Mouse (Mus musculus) cerebellum, adult (tissue): ENCODE measurements at regions not wholly inside any gene's neighbourhood (a gene's known extent, or its start where the extent isn't known, plus 50 kb on each side); places are given as distances from the start of the nearest gene placed in this dataset.

Source experiments
- ATAC-seq: cut with Nextera tagmentation; 2 replicates; pipeline ENCODE4 v1.9.2; 2017; ENCODE audit warnings: mild to moderate bottlenecking, moderate library complexity, mixed read lengths; ENCODE audit not compliant: insufficient number of reproducible peaks, low FRiP score, low TSS enrichment

- ATAC-seq = no peak
Measured at GRCm38 (mm10) chr14:105841888-105842287, 54.7 kb downstream of the Spry2 start.

DNA sequence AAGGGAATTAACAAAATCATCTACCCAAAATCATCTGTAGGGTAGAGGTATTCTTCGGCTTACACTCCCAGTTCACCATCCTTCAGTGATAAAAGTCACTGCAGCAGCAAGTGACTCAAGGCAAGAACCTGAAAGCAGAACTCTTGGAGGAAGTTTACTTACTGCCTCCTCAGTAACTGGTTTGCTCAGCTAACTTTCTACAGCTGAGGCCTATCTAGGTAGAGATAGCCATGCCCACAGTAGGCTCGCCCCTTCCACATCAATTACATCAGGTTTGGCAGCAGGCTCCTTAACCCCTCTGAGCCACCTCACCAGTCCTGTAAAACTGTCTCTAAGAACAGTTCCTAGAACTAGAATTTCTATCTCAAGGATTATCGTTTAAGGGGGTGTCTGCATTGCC, 59.1 kb downstream of the Spry2 start:
- no peak for ATAC-seq

DNA sequence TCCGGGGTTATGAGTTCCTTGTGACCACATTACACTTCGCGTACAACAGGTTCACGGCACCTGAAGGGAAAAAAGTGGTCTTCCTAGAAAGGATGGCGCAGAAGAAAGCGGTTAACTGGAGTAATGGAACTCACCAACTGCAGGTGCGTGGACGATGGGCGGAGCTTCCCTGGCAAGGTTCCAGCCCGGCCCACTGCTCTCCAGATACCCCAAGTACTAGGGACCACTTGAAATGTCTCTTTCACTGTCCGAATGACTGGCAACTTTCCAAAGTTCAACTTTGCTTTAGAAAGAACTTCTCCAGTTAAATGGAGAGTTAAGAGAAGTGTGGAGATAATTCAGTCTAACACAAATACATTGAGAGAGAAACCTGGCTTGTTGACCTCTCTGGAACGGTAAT, 65.9 kb downstream of the Spry2 start:
- ATAC-seq = no peak

DNA sequence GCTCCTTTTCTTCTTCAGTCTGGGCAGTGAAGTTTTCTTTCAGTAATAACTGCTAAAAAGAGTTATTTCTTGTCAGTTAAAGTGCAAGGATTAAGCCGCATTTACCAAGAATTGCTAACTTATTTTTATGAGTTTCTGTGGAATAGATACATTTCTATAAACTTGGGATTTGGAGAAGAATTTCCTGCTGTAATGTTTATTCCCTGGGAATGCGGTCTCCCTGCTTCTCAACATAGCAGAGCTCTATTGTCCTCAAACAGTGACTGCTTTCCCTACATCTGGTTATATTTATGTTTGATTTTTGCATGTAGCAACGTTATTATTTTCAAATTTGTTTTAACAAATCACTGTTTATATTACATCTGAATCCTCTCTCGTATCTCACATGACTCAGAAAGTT, 66.3 kb downstream of the Spry2 start:
- no peak for ATAC-seq

GRCm38 (mm10) chr14:105823129-105823528, 73.5 kb downstream of the Spry2 start:
- ATAC-seq = no peak

DNA sequence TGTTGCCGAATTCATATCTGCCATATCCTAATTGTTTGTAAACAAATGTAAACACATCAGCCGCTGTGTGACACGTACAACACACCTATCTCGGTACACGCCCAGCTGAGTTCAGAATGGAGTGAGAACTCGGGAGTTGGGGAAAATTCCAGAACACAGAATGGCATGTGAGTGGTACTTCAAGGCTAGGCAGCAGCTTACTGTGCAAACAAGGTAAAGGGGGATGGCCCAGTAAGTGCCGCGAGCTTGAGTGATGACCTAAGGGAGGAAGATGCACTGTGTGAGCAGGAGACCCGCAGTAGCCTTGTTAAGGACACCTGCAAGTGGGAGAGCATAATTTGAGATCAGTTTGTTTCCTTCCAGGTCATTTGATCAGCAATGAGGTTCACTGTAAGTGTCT, 74.0 kb downstream of the Spry2 start:
- ATAC-seq = no peak

DNA sequence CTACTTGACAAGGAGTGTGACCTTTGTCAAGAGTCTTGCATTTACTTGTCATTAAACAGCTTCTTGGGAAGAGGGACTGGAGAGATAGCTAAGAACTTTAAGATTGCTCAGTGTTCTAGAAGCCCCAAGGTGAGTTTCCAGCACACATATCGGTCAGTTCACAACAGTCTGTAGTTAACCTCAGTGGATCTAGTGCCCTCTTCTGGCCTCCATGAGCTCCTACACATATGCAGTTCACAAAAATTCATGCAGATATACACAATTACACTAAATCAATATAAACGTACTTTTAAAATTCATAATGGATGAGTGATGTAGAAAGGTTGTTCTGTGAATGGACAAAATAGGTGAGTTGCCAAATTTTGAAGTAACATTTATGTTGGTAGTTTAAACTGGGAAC, 77.1 kb downstream of the Spry2 start:
- no peak for ATAC-seq

GRCm38 (mm10) chr14:105818841-105819240, 77.8 kb downstream of the Spry2 start:
- no peak for ATAC-seq

GRCm38 (mm10) chr14:105817481-105817880, 79.1 kb downstream of the Spry2 start:
- no peak for ATAC-seq

- ATAC-seq = no peak
Measured at GRCm38 (mm10) chr14:105815827-105816226, 80.8 kb downstream of the Spry2 start.

DNA sequence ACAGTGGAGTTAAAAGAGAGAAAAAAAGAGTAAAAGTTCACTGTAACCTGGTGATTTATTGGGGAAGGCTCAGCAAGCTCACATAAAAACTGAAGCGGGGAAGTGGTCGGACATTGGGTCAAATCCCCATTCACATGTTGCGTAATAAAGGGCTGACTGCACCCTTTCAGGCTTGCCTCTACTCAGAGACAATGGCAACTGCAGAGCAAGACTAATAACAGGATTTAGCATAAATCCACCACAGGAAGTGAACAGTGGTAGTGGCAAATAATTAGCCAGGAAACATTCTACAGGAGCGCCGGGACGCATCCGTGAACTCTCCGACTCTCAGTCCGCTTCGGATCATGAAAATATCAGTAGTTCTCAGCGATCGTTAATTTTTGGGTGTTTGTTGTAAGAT, 81.3 kb downstream of the Spry2 start:
- no peak for ATAC-seq

GRCm38 (mm10) chr14:105813661-105814060, 83.0 kb downstream of the Spry2 start:
- no peak for ATAC-seq

DNA sequence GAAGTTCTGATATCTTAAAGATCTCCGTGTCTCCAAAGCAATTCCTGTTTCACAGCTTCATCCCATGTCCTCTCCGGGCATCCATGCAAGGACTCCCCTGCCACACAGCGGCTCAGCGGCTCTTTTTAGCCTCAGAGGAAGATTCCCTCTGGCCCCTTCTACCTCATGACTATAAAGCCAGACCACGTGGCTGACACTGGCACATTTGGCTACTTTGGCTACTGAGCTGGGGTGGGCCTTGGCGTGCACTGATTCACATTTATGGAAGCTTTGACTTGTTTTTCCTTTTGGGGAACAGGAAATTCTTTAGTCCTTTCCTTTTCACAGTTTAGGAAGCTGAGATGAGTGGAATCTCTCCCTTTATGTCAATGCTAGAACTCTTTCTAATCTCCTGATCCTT, 83.5 kb downstream of the Spry2 start:
- no peak for ATAC-seq

- no peak for ATAC-seq
Measured at GRCm38 (mm10) chr14:105805762-105806161, 90.9 kb downstream of the Spry2 start.

GRCm38 (mm10) chr14:105805362-105805761, 91.3 kb downstream of the Spry2 start:
- no peak for ATAC-seq

GRCm38 (mm10) chr14:105804761-105805160, 91.9 kb downstream of the Spry2 start:
- ATAC-seq = no peak

DNA sequence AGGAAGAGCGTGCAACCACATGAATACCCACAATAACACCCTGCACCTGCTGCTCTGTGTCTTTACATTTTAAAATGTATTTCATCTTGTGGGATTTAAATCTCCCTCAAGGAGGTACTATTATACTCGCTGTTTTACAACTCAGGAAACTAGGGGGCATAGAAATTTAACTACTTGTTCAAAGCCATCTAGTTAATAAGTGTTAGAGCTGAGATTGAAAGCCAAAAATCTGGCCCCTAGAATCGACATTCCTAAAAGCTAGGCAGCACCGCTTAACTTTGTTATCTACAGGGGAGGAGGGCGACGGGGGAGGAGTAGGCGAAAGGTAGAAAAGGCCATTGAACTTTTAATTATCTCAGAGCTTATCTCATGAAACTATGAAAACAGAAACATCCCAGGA, 93.3 kb downstream of the Spry2 start:
- ATAC-seq = no peak

GRCm38 (mm10) chr14:105802529-105803280, 93.9 kb downstream of the Spry2 start:
- peak; percentile 36; the same call in 1 of the 2 replicates for ATAC-seq

DNA sequence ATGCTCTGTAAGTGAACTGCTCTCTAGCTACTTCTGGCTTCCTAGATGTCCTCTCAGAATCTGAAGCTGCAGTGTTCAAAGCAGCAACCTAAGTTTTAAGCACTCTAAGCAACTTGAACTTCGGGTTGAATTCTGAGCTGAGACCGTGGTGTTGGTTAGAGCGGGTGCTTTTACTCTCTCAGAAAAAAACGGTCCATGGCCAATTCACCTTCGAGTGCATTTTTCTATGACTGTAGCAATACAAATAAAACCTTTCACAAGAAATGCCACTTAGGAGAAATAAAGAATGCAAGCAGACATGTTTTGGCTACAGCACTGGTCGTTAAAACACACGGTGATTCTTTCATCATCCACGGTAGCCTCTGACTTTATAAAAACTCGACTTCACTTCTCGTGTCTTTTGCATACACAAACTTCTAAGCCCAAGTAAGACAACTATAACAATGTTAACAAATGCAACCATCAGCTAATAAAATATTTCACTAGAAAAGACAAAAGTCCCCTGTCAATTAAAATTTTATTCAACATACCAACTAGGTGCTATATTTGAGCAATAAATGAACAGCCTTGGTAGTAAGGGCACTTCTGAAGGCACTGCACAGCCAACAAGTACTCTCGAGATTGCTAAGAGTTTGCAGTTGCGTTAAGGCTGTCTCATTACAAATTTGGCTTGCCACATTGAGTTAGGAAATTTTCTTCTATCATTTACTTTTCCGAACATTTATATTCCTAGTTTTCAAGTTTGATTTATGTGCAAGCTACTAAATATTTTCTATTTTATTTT, 96.3 kb downstream of the Spry2 start:
- ATAC-seq = no peak

GRCm38 (mm10) chr14:105799401-105799861, 97.2 kb downstream of the Spry2 start:
- no peak for ATAC-seq

- ATAC-seq = no peak
Measured at GRCm38 (mm10) chr14:105793010-105793702, 103.5 kb downstream of the Spry2 start.
